Mouse (Mus musculus): Measurements from ENCODE around the gene H2-M5.
"Not testable (repeated sequence)": the region's sequence is repeated elsewhere in the genome, so short reads cannot be mapped to it uniquely, and the experiment has no call there.

The H2-M5 gene

GRCm38 (mm10) chr17:36993770-36994325, 4.5 kb upstream of the H2-M5 start:
- DNase-seq (ENCODE audit: low spot score), result no peak

- no peak for DNase-seq (ENCODE audit: low spot score)
These were observed 3.2 kb upstream of the H2-M5 start for GRCm38 (mm10) chr17:36992336-36993104.

- not testable (repeated sequence) for DNase-seq (ENCODE audit: low spot score)
These were observed 1.3 kb upstream of the H2-M5 start for GRCm38 (mm10) chr17:36990630-36991029.

- no peak for DNase-seq (ENCODE audit: low spot score)
These were observed 862 bp downstream of the H2-M5 start for GRCm38 (mm10) chr17:36988475-36988874.

GRCm38 (mm10) chr17:36982253-36983155, 6.8 kb downstream of the H2-M5 start:
- DNase-seq (ENCODE audit: low spot score), result no peak

GRCm38 (mm10) chr17:36981845-36982244, 7.5 kb downstream of the H2-M5 start:
- no peak for DNase-seq (ENCODE audit: low spot score)

GRCm38 (mm10) chr17:36981221-36981813, 8.0 kb downstream of the H2-M5 start, which contains the start of gene 2410137M14Rik:
2410137M14Rik (minus strand) TSS chr17:36981237.
- DNase-seq (ENCODE audit: low spot score), result no peak

GRCm38 (mm10) chr17:36973271-36973787, 16.0 kb downstream of the H2-M5 start:
- no peak for DNase-seq (ENCODE audit: low spot score)

GRCm38 (mm10) chr17:36972791-36973190, 16.5 kb downstream of the H2-M5 start:
- no peak for DNase-seq (ENCODE audit: low spot score)

GRCm38 (mm10) chr17:36971172-36971850, 18.0 kb downstream of the H2-M5 start:
- no peak for DNase-seq (ENCODE audit: low spot score)

- no peak for DNase-seq (ENCODE audit: low spot score)
These were observed 18.9 kb downstream of the H2-M5 start for GRCm38 (mm10) chr17:36970316-36970890.

GRCm38 (mm10) chr17:36966875-36967274, 22.5 kb downstream of the H2-M5 start:
- DNase-seq (ENCODE audit: low spot score), result no peak

- no peak for DNase-seq (ENCODE audit: low spot score)
These were observed 28.2 kb downstream of the H2-M5 start for GRCm38 (mm10) chr17:36961125-36961524.

- DNase-seq (ENCODE audit: low spot score), result no peak
These were observed 30.5 kb downstream of the H2-M5 start for GRCm38 (mm10) chr17:36958884-36959283.

- peak; percentile 99 for DNase-seq (ENCODE audit: low spot score)
These were observed 31.2 kb downstream of the H2-M5 start, which contains the start of the genes Znrd1 and Znrd1as for GRCm38 (mm10) chr17:36957999-36958743. Znrd1 (minus strand) TSS chr17:36958559. Znrd1as (plus strand) TSS chr17:36958592.

- DNase-seq (ENCODE audit: low spot score), result no peak
These were observed 36.3 kb downstream of the H2-M5 start for GRCm38 (mm10) chr17:36953062-36953461.

GRCm38 (mm10) chr17:36952631-36953030, 36.7 kb downstream of the H2-M5 start:
- no peak for DNase-seq (ENCODE audit: low spot score)

GRCm38 (mm10) chr17:36950981-36951947, 38.1 kb downstream of the H2-M5 start, which contains the start of gene Ppp1r11:
Ppp1r11 (minus strand) TSS chr17:36951741.
- peak; percentile 97 for DNase-seq (ENCODE audit: low spot score)

GRCm38 (mm10) chr17:36949265-36949664, 40.1 kb downstream of the H2-M5 start:
- DNase-seq (ENCODE audit: low spot score), result no peak
